Mouse (Mus musculus): ENCODE results near the gene Lnx2.

GRCm38 (mm10) chr5:147054328-147054727 is 22.1 kb downstream of the Lnx2 start:
- TF ChIP-seq POLR2A (IDR thresholded peaks at IDR 0.05; ENCODE audit: extremely low read depth, insufficient read depth, low read length), result no peak
- TF ChIP-seq CTCF (IDR thresholded peaks at IDR 0.05; ENCODE audit: low read depth, low read length), result no peak
